ENCODE assay signal across 24 mouse cellular contexts in genomic region chr5:123883891-123884290, GRCm38 (mm10). TPM values are rescaled to one million over a fixed set of nuclear protein-coding genes. Genes with fewer than 3 reads are reported as not detected.
DNase-seq lines count a peak whose midpoint lies in the region; ATAC-seq and TF ChIP-seq lines count a peak whose summit lies in the region.
"Had no signal": no experiment of that assay in that cellular context is flagged by ENCODE, and none has a peak within 500 bp of the region (broad histone marks: within the 10 kb centered on the region; RNA-seq: fewer than 3 reads in every experiment).

No protein-coding gene starts in this region.

- peak overlapping the region; percentile 74 for H3K9ac ChIP-seq in MEL (ENCODE audit: control insufficient read depth, low read depth, low read length, poor library complexity, severe bottlenecking)
- H3K9ac ChIP-seq in stomach, embryonic 16.5 days (ENCODE audit: low read length), result 0 out of 2 replicates have a peak overlapping the region, but pooled peaks have one; percentile 44
- no peak overlapping the region for H3K9ac ChIP-seq in heart, embryonic 12.5 days
- H3K9ac ChIP-seq: embryonic facial prominence, embryonic 12.5 days; forebrain, embryonic 13.5 days; forebrain, embryonic 15.5 days; forebrain, postnatal 0 days had no signal

- peak overlapping the region; percentile 61 to 86 for H3K4me3 ChIP-seq in MEL (ENCODE audit: control insufficient read depth in 1 of 2, insufficient read depth in 1 of 2, low read depth in 2 of 2, low read length in 2 of 2)
- no peak overlapping the region for H3K4me3 ChIP-seq in stomach, embryonic 16.5 days (replicated peaks; ENCODE audit: low read length)
- H3K4me3 ChIP-seq in heart, embryonic 12.5 days, result no peak overlapping the region
- H3K4me3 ChIP-seq: embryonic facial prominence, embryonic 10.5 days; embryonic facial prominence, embryonic 12.5 days; forebrain, embryonic 13.5 days; forebrain, embryonic 15.5 days had no signal

- H3K79me2 ChIP-seq in MEL (ENCODE audit: control insufficient read depth, insufficient read depth, low read length, poor library complexity), result no peaks in the 10 kb centered on the region

- no peak for TF ChIP-seq POLR2A in MEL (IDR thresholded peaks at IDR 0.05; ENCODE audit: control insufficient read depth in 1 of 2, insufficient read depth in 1 of 2, low read depth in 1 of 2, low read length in 2 of 2, poor library complexity in 1 of 2)

- TF ChIP-seq CTCF in MEL (IDR thresholded peaks at IDR 0.05 in 2 of 3, conservative IDR thresholded peaks at IDR 0.05 in 1 of 3; ENCODE audit: control insufficient read depth in 1 of 3, insufficient read depth in 1 of 3, low read depth in 2 of 3, low read length in 3 of 3, poor library complexity in 1 of 3, severe bottlenecking in 1 of 3), result no peak

- no peaks in the 10 kb centered on the region for H3K36me3 ChIP-seq in MEL (ENCODE audit: control insufficient read depth in 1 of 2, insufficient read depth in 2 of 2, low read length in 2 of 2)
- H3K36me3 ChIP-seq in stomach, embryonic 16.5 days (ENCODE audit: control insufficient read depth, insufficient read depth, low read length), result no peaks in the 10 kb centered on the region
- no peaks in the 10 kb centered on the region for H3K36me3 ChIP-seq in heart, embryonic 12.5 days
- H3K36me3 ChIP-seq: embryonic facial prominence, embryonic 10.5 days; embryonic facial prominence, embryonic 12.5 days; forebrain, embryonic 15.5 days; G1E had no signal

- H3K4me2 ChIP-seq in stomach, embryonic 16.5 days (ENCODE audit: low read depth, low read length), result no peak overlapping the region
- H3K4me2 ChIP-seq in heart, embryonic 12.5 days, result no peak overlapping the region
- H3K4me2 ChIP-seq: embryonic facial prominence, embryonic 12.5 days; forebrain, embryonic 13.5 days; forebrain, embryonic 15.5 days had no signal

- peak overlapping the region; percentile 66 for H3K27ac ChIP-seq in MEL (ENCODE audit: control insufficient read depth, low read depth, low read length)
- H3K27ac ChIP-seq in stomach, embryonic 16.5 days (ENCODE audit: low read length), result peak overlapping the region; percentile 35; the same call in 1 of the 2 replicates
- no peak overlapping the region for H3K27ac ChIP-seq in heart, embryonic 12.5 days (ENCODE audit: poor library complexity, severe bottlenecking)
- H3K27ac ChIP-seq: embryonic facial prominence, embryonic 10.5 days; embryonic facial prominence, embryonic 12.5 days; forebrain, embryonic 13.5 days; forebrain, embryonic 15.5 days had no signal

- no peak for TF ChIP-seq EP300 in MEL (IDR thresholded peaks at IDR 0.05; ENCODE audit: low read depth in 1 of 2, low read length in 2 of 2)

- no peak for DNase-seq in frontal cortex, postnatal 14 days (ENCODE audit: low spot score in 2 of 2)
- no peak for DNase-seq in MEL (ENCODE audit: low read depth, low spot score)
- no peak for DNase-seq in ovary, postnatal 14 days (ENCODE audit: low spot score)
- DNase-seq: adrenal gland, adult 2 months; adrenal gland, postnatal 10 days; adrenal gland, postnatal 25 days; B cell, adult 2 months; cerebellum, adult 11-12 months; cerebellum, adult 2 months; cerebellum, adult 9-10 months; cerebellum, postnatal 10 days; cerebellum, postnatal 25 days; forebrain, postnatal 0 days had no signal

- peaks cover 4 to 8% of the 10 kb centered on the region in 2 experiments for H3K4me1 ChIP-seq in MEL (ENCODE audit: control insufficient read depth in 1 of 2, insufficient read depth in 2 of 2, low read length in 2 of 2)
- H3K4me1 ChIP-seq in stomach, embryonic 16.5 days (ENCODE audit: control insufficient read depth, insufficient read depth, low read length), result peaks cover 14% of the 10 kb centered on the region
- peaks cover 9% of the 10 kb centered on the region for H3K4me1 ChIP-seq in heart, embryonic 12.5 days (replicated peaks)
- H3K4me1 ChIP-seq: forebrain, embryonic 13.5 days; forebrain, embryonic 15.5 days had no signal

- ATAC-seq in frontal cortex, adult (ENCODE audit: low TSS enrichment), result peak; percentile 62; the same call in 1 of the 2 replicates
- no peak for ATAC-seq in stomach, embryonic 16.5 days (ENCODE audit: insufficient read depth, low FRiP score)
- ATAC-seq in heart, embryonic 12.5 days (ENCODE audit: insufficient number of reproducible peaks, low FRiP score), result no peak
- ATAC-seq: CD4-positive, CD25-positive, alpha-beta regulatory T cell, adult 4 months; forebrain, embryonic 13.5 days; forebrain, embryonic 15.5 days; forebrain, postnatal 0 days had no signal

- no peaks in the 10 kb centered on the region; a peak in 1 of 4 replicates for H3K27me3 ChIP-seq in MEL (ENCODE audit: control insufficient read depth in 1 of 2, insufficient read depth in 2 of 2, low read length in 2 of 2)
- no peaks in the 10 kb centered on the region for H3K27me3 ChIP-seq in stomach, embryonic 16.5 days (ENCODE audit: control insufficient read depth, insufficient read depth, low read length)
- H3K27me3 ChIP-seq in heart, embryonic 12.5 days (replicated peaks), result 0 out of 2 replicates have a peak, but pooled peaks cover 3% of the 10 kb centered on the region
- H3K27me3 ChIP-seq: CH12.LX; embryonic facial prominence, embryonic 12.5 days; forebrain, embryonic 13.5 days; forebrain, embryonic 15.5 days had no signal

- no peak for TF ChIP-seq RAD21 in MEL (IDR thresholded peaks at IDR 0.05; ENCODE audit: low read depth, low read length)

- 67% methylated on average over 7 of the region's 7 CpGs for WGBS in stomach, embryonic 16.5 days
- 74% methylated on average over 7 of the region's 7 CpGs for WGBS in heart, embryonic 12.5 days

- H3K9me3 ChIP-seq in MEL (replicated peaks; ENCODE audit: insufficient read depth, low read length), result no peaks in the 10 kb centered on the region
- H3K9me3 ChIP-seq in stomach, embryonic 16.5 days (replicated peaks; ENCODE audit: control insufficient read depth, low read length), result no peaks in the 10 kb centered on the region
- H3K9me3 ChIP-seq in heart, embryonic 12.5 days (replicated peaks), result no peaks in the 10 kb centered on the region
- H3K9me3 ChIP-seq: embryonic facial prominence, embryonic 10.5 days; embryonic facial prominence, embryonic 12.5 days; forebrain, embryonic 13.5 days; forebrain, embryonic 15.5 days; G1E had no signal

TF ChIP-seq in MEL, 35 proteins besides CTCF, POLR2A, EP300 and RAD21:
- TF ChIP-seq ZMIZ1 (IDR thresholded peaks at IDR 0.05; ENCODE audit: low read depth, low read length), result no peak
- no peak for TF ChIP-seq MEF2A (IDR thresholded peaks at IDR 0.05; ENCODE audit: extremely low read depth, insufficient replicate concordance, low read depth, low read length, poor library complexity, severe bottlenecking)
- no peak for TF ChIP-seq USF1 (IDR thresholded peaks at IDR 0.05; ENCODE audit: low read depth, low read length)
- TF ChIP-seq RCOR1 (IDR thresholded peaks at IDR 0.05; ENCODE audit: low read depth, low read length), result no peak
- TF ChIP-seq SMC3 (IDR thresholded peaks at IDR 0.05; ENCODE audit: low read depth, low read length), result no peak
- TF ChIP-seq MXI1 (IDR thresholded peaks at IDR 0.05; ENCODE audit: low read depth, low read length), result 0 out of 2 replicates have a peak, but pooled peaks have one; percentile 50

RNA-seq across cellular contexts. Expression of gene Hcar1, which starts 4.1 kb away (rescaled TPM):
- not detected in 2 replicates for total RNA-seq in MEL (2012; rRNA removed)
- not detected for polyA plus RNA-seq in MEL (2012; ENCODE audit: insufficient read depth in 1 of 2, insufficient read length in 2 of 2, low read depth in 1 of 2, low replicate concordance in 2 of 2, missing spikeins in 1 of 2)
- polyA plus RNA-seq in stomach, embryonic 16.5 days (2015; fragmentation: Nextera tagmentation; extraction: Ambion mirVana), result 6.1 and 6.3 TPM in 2 replicates
- polyA plus RNA-seq in heart, embryonic 12.5 days (2016; fragmentation: Nextera tagmentation; extraction: Ambion mirVana), result 0.11 and 0.22 TPM in 2 replicates
- total RNA-seq: CH12.LX had no signal
- polyA plus RNA-seq: CD4-positive, CD25-positive, alpha-beta regulatory T cell, adult 4 months; G1E had no signal

RNA-seq across cellular contexts. Expression of gene Hcar2, which starts 18.6 kb away (rescaled TPM):
- not detected in 2 replicates for total RNA-seq in MEL (2012; rRNA removed)
- polyA plus RNA-seq in MEL (2012; ENCODE audit: insufficient read depth in 1 of 2, insufficient read length in 2 of 2, low read depth in 1 of 2, low replicate concordance in 2 of 2, missing spikeins in 1 of 2), result not detected
- polyA plus RNA-seq in stomach, embryonic 16.5 days (2015; fragmentation: Nextera tagmentation; extraction: Ambion mirVana), result 6.5 and 8.7 TPM in 2 replicates
- polyA plus RNA-seq in heart, embryonic 12.5 days (2016; fragmentation: Nextera tagmentation; extraction: Ambion mirVana), result not detected in 2 replicates
- total RNA-seq: CH12.LX; forebrain, postnatal 0 days had no signal
- polyA plus RNA-seq: embryonic facial prominence, embryonic 10.5 days; forebrain, embryonic 11.5 days; forebrain, embryonic 13.5 days; forebrain, embryonic 15.5 days; forebrain, postnatal 0 days; G1E had no signal

RNA-seq across cellular contexts. Expression of gene Denr, which starts 23.1 kb away (rescaled TPM):
- total RNA-seq in MEL (2012; rRNA removed), result 100 and 109 TPM in 2 replicates
- polyA plus RNA-seq in MEL (2012; ENCODE audit: insufficient read depth in 1 of 2, insufficient read length in 2 of 2, low read depth in 1 of 2, low replicate concordance in 2 of 2, missing spikeins in 1 of 2), result 100 to 1,000 TPM in 1 of 2 experiments, 10 to 100 TPM in 1; 62.4 to 323 TPM
- 117 and 132 TPM in 2 replicates for polyA plus RNA-seq in stomach, embryonic 16.5 days (2015; fragmentation: Nextera tagmentation; extraction: Ambion mirVana)
- polyA plus RNA-seq in heart, embryonic 12.5 days (2016; fragmentation: Nextera tagmentation; extraction: Ambion mirVana), result 109 and 120 TPM in 2 replicates

RNA-seq across cellular contexts. Expression of gene Gm43518, which starts 43.3 kb away (rescaled TPM):
- total RNA-seq in MEL (2012; rRNA removed), result 1.5 and 2.1 TPM in 2 replicates
- 1 to 10 TPM in 1 of 2 experiments, not detected in 1; 3.6 TPM for polyA plus RNA-seq in MEL (2012; ENCODE audit: insufficient read depth in 1 of 2, insufficient read length in 2 of 2, low read depth in 1 of 2, low replicate concordance in 2 of 2, missing spikeins in 1 of 2)
- polyA plus RNA-seq in stomach, embryonic 16.5 days (2015; fragmentation: Nextera tagmentation; extraction: Ambion mirVana), result 1.8 and 3.2 TPM in 2 replicates
- polyA plus RNA-seq in heart, embryonic 12.5 days (2016; fragmentation: Nextera tagmentation; extraction: Ambion mirVana), result 0.90 and 2.1 TPM in 2 replicates
- total RNA-seq: adrenal gland, postnatal 10 days; CH12.LX had no signal
- polyA plus RNA-seq: adrenal gland, adult 2 months; G1E had no signal

RNA-seq across cellular contexts. Expression of gene Ccdc62, which starts 46.6 kb away (rescaled TPM):
- total RNA-seq in MEL (2012; rRNA removed), result 7.5 and 8.5 TPM in 2 replicates
- polyA plus RNA-seq in MEL (2012; ENCODE audit: insufficient read depth in 1 of 2, insufficient read length in 2 of 2, low read depth in 1 of 2, low replicate concordance in 2 of 2, missing spikeins in 1 of 2), result 10 to 100 TPM in 1 of 2 experiments, not detected in 1; 13.4 TPM
- 4.8 and 6.8 TPM in 2 replicates for polyA plus RNA-seq in stomach, embryonic 16.5 days (2015; fragmentation: Nextera tagmentation; extraction: Ambion mirVana)
- polyA plus RNA-seq in heart, embryonic 12.5 days (2016; fragmentation: Nextera tagmentation; extraction: Ambion mirVana), result 2.5 and 7.1 TPM in 2 replicates

Comparison
In these comparisons a context has a peak if more than half of its experiments do, and no peak if none do; other contexts are left out.
1. H3K4me3 ChIP-seq: peak in MEL (2 of 2); none in stomach, embryonic 16.5 days (single experiment) and heart, embryonic 12.5 days (single experiment).